Mouse (Mus musculus): ENCODE data around the gene Tmem39a. TPM values are rescaled to one million over a fixed set of nuclear protein-coding genes. Genes with fewer than 3 reads are reported as not detected.

Gene Tmem39a
- polyA plus RNA-seq (2012; rRNA removed), result 39.2 and 45.8 TPM in 2 replicates

DNA sequence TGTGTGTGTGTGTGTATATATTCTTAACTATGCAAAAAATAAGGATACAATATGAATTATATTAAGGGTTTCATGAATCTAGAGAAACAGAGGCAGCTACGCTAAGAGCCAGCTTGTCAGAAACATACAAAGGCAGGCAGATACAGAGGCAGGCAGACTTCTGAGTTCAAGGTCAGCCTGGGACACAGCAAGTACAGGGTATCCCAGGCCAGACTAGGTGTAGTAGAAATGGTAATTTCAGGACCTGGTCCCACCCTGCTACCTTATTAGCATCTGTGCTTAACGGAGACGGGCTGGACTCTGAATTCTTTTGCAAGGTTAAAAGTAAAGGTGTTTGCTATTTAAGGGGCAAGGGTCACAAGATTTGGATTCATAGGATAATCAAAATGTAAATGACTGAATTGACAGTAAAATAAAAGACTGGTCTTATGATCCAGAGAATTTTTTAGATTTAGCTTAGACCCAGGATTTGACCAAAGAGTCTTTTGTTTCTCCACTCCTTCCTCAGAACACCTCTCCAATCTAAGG lies at the start of gene Tmem39a:
Gene Tmem39a, plus strand, starts transcription at position 478 of the 528 bp plus-strand sequence.
- DNase-seq (ENCODE audit: extremely low spot score in 1 of 2, low spot score in 1 of 2), result no peak

DNA sequence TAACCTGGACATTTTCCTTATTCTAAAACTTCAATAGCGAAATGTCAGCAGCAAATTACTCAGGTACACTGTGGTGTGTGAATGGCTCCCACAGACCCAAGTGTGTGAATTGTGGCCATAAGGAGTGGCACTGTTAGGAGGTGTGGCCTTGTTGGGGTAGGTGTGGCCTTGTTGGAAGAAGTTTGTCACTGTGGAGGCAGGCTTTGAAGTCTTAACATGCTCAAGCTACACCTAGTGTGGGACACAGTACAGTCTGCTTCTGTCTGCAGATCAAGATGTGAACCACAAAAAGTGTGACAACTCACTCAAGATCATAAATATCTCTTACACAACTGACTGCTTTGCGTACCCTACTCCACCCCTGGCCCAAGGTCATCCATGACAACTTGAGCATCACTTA lies 47.7 kb upstream of the Tmem39a start:
- DNase-seq (ENCODE audit: extremely low spot score in 1 of 2, low spot score in 1 of 2), result no peak

DNA sequence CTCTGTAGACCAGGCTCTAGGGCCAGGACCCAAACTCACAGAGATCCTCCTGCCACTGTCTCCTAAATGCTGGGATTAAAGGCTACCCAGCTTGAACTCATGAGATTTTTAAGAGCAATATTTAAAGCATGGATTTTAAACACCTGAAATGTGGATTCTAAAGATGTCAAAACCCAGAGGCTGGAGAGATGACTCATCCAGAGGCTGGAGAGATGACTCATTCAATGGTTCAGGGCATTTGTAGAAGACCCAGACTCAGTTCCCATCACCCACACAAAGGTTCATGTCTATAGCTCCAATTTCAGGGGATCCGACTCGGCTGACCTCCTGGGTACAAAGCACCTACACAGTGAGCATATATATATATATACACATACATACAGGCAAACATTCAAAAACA lies 39.4 kb upstream of the Tmem39a start:
- no peak for DNase-seq (ENCODE audit: extremely low spot score in 1 of 2, low spot score in 1 of 2)

GRCm38 (mm10) chr16:38521211-38521987 lies 37.1 kb upstream of the Tmem39a start:
- no peak for DNase-seq (ENCODE audit: extremely low spot score in 1 of 2, low spot score in 1 of 2)

DNA sequence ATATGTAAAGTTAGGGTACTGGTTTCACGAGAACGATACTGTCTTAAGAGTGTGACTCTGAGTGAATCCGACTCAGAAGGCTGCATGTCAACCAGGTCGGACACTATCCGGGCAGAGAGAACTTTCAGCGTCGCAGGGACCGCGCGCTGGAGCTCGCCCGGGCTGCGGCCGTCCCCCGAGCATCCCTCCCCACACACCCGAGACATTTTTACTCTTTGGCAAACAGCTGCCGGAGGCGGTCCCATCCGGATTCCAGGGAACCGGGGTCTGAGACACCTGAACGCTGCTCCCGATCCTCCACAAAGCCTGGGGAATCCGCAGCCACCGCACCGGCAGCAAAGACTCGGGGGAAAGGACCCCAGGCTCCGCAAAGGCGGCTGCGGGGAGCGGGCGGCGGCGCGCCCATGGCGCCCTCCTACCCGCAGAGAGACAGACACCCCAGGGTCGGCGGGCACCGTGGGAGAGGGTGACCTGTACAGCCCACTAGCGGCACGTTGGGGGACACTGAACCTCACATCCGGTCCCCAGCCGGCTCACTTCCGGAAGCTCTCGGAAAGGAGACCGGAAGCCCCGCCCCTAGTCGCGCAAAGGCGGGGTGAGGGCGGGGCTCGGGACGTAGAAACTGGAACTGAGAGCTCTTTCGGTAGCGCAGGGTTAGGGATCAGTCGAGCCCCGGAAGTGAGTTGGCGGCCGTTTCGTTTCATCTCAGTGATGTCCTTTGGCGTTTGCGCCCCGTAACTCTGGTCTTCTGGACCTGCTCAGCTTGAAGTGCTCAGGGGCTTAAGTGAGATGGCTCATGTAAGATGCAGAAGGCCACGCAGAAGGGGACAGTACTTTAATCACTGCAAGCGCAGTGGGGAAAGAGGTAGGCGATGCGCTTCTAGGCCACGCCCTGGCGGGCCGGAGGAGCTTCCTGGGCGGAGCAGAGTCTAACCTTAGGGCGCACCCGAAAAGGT lies 36.1 kb upstream of the Tmem39a start, which contains the start of gene Timmdc1:
Gene Timmdc1, minus strand, starts transcription at position 535 of the 956 bp plus-strand sequence.
- peak; percentile 92 to 97 for DNase-seq (ENCODE audit: extremely low spot score in 1 of 2, low spot score in 1 of 2)

DNA sequence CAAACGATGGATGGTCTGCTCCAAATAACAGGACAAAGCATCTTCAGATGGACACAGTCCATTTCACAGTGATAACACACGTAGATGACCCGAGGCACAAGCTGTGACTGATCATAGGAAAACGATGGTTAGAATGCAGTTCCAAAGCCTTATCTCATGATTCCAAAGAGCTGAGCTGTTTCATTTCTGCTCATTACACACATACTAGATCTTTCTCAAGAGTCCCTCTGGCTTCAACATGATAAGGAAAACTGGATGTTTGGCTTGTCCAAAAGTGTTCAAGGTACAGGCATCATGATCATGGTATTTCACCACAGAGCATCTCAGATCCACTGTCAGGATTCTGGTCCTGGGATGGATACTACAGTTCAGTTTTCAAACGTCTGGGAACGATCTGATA lies 32.2 kb upstream of the Tmem39a start:
- no peak for DNase-seq (ENCODE audit: extremely low spot score in 1 of 2, low spot score in 1 of 2)

- peak; percentile 46 to 90 for DNase-seq (ENCODE audit: extremely low spot score in 1 of 2, low spot score in 1 of 2)
These were observed 21.9 kb upstream of the Tmem39a start for GRCm38 (mm10) chr16:38536544-38537146.

DNA sequence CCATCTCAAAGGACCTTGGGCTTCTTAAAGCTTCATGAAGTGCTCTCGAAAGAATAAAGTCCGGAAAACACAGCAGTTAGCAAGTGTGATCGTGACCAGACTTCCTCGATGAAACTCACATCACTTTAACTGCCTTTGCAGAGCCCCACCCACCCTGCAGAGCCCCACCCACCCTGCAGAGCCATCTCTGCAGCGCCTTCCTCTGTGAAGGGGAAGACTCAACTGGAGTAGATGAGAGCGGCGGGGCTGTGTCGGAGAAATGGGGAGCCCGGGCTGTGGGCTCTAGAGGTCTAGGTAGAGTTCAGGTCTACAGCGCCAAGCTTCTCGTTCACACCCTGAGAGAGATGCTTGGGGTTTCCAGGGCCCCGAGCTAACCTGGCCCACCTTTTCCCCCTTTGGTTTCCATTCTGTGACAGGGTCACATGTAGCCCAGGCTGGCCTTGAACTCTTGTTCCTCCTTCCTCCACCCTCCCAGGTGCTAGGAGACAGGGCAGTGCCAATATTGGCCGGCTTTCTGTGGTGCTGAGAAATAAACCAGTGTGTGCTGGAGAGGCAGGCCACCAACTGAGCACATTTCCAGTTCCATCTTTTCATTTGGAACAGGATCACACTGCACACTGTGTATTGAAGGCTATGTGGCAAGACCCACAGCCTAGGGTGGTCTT lies 19.6 kb upstream of the Tmem39a start:
- DNase-seq (ENCODE audit: extremely low spot score in 1 of 2, low spot score in 1 of 2), result no peak

DNA sequence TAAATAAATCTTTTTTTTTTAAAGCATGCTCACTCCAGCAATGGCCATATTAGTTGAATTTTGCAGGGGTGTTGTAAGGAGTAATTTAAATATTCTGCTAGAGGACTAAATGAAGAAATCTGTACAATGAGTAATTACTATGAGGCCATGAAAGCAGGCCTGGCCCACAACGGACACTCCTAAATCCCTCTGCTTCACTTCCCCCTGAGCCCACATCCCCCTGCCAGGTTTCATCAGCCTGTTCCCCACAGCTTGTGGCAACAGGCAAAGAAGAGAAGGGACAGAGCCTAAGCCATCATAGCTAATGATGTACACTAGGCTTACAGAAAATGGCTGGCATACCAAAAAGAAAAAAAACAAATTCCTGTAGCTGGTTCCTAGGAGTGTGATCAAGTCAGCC lies 10.5 kb upstream of the Tmem39a start:
- no peak for DNase-seq (ENCODE audit: extremely low spot score in 1 of 2, low spot score in 1 of 2)

DNA sequence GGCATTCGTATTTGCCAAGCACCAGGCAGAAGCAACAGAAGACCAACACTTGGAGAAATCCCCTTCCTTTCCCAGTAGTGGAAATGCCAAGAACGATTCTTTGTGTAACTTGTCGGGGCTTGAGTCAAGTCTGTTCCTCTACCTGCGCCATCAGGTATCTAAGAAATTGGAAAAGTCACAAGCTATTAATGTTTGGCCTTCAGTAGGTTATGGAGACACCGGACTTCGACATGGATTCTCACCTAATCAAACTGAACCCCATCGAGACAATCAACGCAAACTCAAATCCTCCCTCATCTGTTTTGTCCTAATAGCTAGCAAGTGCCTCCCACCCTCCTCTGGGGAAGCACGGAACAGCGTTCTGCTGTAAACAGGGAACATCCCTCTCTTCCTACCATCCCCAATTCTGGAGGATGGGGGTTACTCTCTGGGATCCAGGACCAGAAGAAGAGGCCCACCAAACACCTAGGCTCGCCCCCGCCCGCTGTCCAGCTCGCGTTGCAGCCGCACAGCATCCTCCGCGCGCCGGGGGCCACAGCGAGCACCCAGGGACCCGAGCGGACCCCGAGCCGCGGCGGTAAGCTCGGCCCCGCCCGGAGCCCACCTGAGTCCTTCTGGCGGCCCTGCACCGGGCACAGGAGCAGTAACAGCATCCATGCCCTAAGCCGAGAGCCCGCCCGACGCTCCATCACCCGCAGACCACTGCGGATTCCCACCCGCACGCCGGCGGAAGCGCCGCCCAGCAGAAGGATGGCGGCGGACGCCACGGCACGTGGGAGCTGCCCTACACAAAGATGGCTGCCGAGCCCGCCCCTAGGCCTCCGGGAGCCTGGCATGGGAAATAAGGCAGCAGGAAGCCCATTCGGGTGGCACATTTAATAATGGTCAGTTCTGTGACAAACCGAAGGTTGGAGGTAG lies 8.8 kb upstream of the Tmem39a start, which contains the start of gene Poglut1:
Gene Poglut1, minus strand, starts transcription at position 780 of the 918 bp plus-strand sequence.
- DNase-seq (ENCODE audit: extremely low spot score in 1 of 2, low spot score in 1 of 2), result peak; percentile 52 to 80

GRCm38 (mm10) chr16:38555988-38556387 lies 2.5 kb upstream of the Tmem39a start:
- no peak for DNase-seq (ENCODE audit: extremely low spot score in 1 of 2, low spot score in 1 of 2)

DNA sequence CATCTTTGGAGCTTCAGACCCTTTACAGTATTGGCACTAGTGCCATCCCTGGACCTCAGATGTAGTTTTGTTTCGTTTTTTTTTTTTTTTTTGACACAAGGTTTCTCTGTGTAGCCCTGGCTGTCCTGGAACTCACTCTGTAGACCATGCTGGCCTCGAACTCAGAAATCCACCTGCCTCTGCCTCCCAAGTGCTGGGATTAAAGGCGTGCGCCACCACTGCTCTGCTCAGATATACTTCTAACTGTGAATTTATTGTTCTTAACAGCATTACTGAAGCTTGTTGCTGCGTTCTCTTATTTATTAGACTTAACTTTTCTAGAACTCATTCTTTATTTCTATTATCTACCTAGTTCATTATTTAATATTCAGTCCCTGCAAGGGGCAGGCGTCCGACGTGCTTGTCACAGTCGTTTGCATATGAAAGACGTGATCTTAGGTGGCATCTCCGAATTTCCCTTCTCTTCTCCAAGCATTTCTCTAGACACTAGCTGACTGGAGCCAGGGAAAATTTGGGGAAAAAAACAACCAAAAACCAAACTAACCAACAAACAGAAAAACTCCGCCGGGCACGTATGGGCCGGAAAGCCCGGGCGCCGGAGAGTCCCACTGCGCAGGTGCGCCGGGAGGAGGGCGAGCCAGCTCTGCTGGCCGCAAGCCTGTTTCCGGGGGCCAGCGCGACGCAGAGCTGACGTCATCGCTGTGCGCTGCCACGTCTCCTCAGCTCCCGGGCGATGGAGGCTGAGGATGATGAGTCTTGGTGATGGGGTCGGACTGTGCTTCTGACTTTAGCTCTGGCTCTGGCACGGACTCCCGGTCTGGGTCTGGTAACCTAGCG lies 3.9 kb downstream of the Tmem39a start:
- DNase-seq (ENCODE audit: extremely low spot score in 1 of 2, low spot score in 1 of 2), result peak; percentile 85 to 97

- no peak for DNase-seq (ENCODE audit: extremely low spot score in 1 of 2, low spot score in 1 of 2)
These were observed 4.5 kb downstream of the Tmem39a start for GRCm38 (mm10) chr16:38562968-38563327.

DNA sequence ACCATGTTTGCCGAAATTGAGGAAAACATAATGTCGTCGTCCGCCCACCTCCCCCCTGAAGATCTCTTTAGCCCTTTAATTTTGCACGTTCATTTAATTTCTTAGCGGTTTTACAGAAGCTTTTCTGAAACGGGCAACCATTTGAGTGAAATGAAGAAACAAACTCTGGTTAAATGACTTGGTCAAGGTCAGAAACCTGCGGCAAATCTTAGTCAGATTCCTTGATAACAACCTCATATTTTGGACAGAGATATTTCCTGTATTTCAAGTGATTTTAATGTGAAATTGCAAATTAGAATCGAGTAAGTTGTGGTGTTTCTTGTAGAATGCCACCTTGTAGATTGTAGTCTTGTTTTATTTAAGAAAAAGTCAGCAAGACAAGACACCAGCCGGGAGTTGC lies 5.0 kb downstream of the Tmem39a start:
- DNase-seq (ENCODE audit: extremely low spot score in 1 of 2, low spot score in 1 of 2), result no peak

DNA sequence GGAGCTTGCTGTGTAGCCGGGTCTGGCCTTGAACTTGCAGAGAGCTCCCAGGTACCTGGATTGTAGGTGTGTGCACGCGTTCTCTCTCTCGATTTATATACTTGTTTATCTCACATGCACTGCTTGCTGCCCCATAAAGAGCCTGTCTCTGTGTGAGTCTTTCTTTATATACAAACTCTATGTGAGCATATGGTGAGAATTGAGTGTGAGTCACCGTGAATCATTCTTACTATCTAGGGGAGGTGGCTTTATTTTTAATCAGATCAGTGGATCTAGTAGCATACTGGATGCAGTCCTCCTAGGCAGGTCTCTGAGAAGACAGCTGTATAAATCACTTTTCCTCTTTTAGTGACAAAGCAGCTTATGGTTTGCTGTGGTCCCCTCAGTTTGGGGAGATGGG lies 9.7 kb downstream of the Tmem39a start:
- DNase-seq (ENCODE audit: extremely low spot score in 1 of 2, low spot score in 1 of 2), result peak in 1 of 2 experiments; percentile 66

DNA sequence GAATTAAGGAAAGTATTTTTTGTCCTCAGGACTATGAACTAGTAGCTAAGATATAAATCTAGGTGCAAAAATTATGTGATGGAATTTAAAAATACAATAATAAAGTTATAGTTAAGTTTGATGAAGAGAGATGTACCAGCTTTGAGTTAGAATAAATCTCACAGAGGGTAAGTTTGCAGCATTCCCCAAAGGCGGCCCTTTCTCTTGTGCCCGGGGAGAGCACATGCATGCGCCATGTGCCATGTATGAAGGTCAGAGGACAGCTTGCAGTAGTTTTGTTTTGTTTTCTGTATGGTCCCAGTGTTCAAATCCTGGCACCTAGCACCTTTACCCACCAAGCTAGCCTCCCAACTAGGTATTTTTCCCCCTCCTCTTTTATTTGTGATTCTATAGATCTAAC lies 13.0 kb downstream of the Tmem39a start:
- no peak for DNase-seq (ENCODE audit: extremely low spot score in 1 of 2, low spot score in 1 of 2)

- no peak for DNase-seq (ENCODE audit: extremely low spot score in 1 of 2, low spot score in 1 of 2)
These were observed 26.3 kb downstream of the Tmem39a start for GRCm38 (mm10) chr16:38584761-38585160.

DNA sequence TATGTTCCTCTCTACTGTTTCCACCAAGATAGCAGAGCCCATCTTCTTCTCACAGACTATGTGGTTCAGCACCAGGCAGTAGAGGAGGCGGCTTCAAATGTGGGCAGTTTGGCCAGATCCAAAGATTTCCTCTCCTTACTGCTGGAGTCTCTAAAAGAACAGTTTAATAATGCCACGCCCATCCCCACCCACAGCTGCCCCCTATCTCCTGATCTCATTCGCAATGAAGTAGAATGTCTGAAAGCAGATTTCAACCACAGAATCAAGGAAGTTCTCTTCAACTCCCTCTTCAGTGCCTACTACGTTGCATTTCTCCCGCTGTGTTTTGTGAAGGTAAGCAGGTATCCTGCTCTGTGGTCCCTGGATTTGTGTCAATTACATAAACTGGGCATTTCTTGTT lies 26.7 kb downstream of the Tmem39a start:
- DNase-seq (ENCODE audit: extremely low spot score in 1 of 2, low spot score in 1 of 2), result no peak

Measured in frontal cortex, adult 2 months (tissue).